Mouse (Mus musculus) cerebellum, adult 11 months (tissue): ENCODE results near the gene Dab2ip.

ENCODE experiments used
- DNase-seq: peaks from one replicate; pipeline ENCODE4 v3.0.0; 2022

The Dab2ip gene

GRCm38 (mm10) chr2:35624380-35625006 lies 66.4 kb downstream of the Dab2ip start:
- DNase-seq, result peak; percentile 86

DNA sequence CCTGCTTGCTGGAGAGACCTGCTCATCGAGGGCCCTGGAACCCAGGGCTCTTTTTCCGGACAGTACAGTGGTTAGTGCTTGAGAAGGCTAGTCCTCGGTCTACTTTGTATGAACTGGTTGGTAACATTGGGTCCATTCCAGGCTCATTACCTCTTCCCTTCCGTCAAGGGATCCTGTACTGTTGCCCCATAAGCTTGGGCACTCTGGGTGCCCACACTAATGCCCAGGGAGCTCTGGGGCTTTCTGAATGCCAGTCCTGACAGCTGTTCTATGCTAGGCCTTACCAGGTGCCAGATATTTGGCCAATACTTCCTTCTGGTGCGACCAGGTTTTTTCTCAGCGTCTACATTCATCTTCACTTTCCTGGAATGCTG lies 66.9 kb downstream of the Dab2ip start:
- DNase-seq, result peak; percentile 39

DNA sequence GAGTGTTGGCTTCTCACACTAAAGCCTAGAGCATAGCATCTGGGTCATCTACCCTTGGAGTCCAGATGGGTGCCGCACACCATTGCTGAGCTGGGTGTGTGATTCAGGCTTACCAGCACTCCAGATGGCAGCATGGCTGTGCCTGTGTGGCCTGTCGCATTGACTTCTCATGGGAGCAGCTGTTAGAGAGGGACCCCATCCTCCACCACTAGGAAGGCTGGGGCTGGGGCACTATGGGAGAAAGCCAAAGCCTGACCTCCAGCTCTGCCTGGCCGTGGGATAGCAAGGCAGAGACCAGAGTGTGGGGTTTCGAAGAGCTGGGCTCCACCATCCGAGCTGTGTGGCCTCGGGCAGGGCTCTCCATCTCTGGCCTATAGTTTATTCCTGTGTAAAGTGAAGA lies 67.5 kb downstream of the Dab2ip start:
- DNase-seq, result no peak

GRCm38 (mm10) chr2:35626181-35626727 lies 68.2 kb downstream of the Dab2ip start:
- peak; percentile 71 for DNase-seq

DNA sequence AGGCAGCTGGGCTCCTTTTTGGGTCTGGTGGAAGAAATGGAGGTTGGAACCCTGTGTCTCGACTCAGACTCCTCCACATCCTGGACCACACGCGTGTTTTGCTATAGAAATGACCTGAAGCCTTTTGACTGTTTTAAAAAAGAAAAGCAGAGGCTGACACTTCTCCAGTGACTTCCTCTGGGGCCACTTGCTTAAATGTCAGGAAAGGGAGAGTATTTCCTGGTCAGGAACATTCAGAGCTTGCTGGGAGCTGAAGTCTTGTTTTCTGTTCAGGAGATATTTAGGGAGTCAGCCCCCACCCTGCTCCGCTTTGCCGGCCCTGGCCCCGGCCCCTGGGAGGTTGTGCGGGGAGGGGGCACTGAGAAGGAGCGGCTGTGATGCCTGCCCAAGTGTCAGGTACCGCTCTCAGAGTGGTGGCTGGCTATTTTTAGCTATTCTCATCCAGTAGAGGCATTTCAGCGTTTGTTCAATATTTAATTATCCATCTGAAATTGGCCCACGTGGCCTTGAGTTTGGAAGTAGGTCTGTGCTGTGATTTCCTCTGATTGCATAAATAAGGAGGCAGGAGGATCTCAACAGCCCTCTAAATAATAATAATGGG lies 69.3 kb downstream of the Dab2ip start:
- no peak for DNase-seq

GRCm38 (mm10) chr2:35628052-35628451 lies 70.0 kb downstream of the Dab2ip start:
- DNase-seq, result no peak

- DNase-seq, result peak; percentile 85
These were observed 70.6 kb downstream of the Dab2ip start for GRCm38 (mm10) chr2:35628656-35629055.

GRCm38 (mm10) chr2:35629126-35629525 lies 71.1 kb downstream of the Dab2ip start:
- DNase-seq, result no peak

- no peak for DNase-seq
These were observed 75.3 kb downstream of the Dab2ip start for GRCm38 (mm10) chr2:35633392-35633791.

- DNase-seq, result no peak
These were observed 76.9 kb downstream of the Dab2ip start for GRCm38 (mm10) chr2:35634963-35635362.

- no peak for DNase-seq
These were observed 77.5 kb downstream of the Dab2ip start for GRCm38 (mm10) chr2:35635541-35635940.

GRCm38 (mm10) chr2:35637880-35638535 lies 79.9 kb downstream of the Dab2ip start:
- no peak for DNase-seq

DNA sequence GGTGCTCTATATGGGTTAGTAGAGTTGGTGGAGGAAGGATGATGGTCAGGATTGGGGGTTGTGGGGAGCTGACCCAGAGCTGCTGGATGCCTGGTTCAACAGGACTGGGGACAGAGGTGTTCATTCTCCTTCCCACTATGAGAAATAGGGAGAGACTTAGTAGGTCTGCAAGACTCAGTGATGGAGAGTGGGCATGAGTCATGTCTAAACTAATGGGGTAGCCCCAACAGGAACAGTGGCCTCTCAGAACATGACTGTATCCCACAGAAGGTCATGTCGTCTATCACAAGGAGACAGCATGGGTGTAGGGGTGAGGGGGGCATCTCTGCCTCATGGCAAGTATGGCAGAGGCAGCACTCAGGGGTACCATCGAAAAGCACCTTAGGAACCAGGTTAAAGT lies 81.7 kb downstream of the Dab2ip start:
- DNase-seq, result no peak

- DNase-seq, result peak; percentile 65
These were observed 82.5 kb downstream of the Dab2ip start for GRCm38 (mm10) chr2:35640576-35640975.

GRCm38 (mm10) chr2:35642224-35642623 lies 84.2 kb downstream of the Dab2ip start:
- no peak for DNase-seq

GRCm38 (mm10) chr2:35646553-35646952 lies 88.5 kb downstream of the Dab2ip start:
- peak; percentile 32 for DNase-seq

DNA sequence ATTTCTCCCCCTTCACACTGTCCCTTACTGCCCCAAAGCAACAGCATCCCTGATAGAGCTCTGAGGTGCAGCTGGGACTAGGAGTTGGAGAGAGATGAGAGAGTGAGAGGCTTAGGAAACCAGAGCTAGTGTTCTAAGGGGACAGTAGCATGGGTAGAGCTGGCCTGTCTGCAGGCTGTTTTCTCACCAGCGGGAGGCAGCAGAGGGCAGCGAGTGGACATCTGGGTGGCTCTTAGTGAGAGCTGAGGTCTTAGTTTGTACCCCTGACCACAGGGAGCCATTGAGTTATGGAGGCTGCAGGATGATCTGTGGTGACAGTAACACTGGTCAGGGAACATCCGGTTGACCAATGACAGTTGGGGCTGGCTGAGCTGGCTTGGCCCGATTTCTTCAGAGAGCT lies 91.6 kb downstream of the Dab2ip start:
- peak; percentile 73 for DNase-seq

- DNase-seq, result peak; percentile 62
These were observed 93.2 kb downstream of the Dab2ip start for GRCm38 (mm10) chr2:35651297-35651731.

- DNase-seq, result no peak
These were observed 94.9 kb downstream of the Dab2ip start for GRCm38 (mm10) chr2:35652984-35653383.

- DNase-seq, result no peak
These were observed 96.7 kb downstream of the Dab2ip start for GRCm38 (mm10) chr2:35654795-35655194.

GRCm38 (mm10) chr2:35655996-35656395 lies 97.9 kb downstream of the Dab2ip start:
- no peak for DNase-seq

DNA sequence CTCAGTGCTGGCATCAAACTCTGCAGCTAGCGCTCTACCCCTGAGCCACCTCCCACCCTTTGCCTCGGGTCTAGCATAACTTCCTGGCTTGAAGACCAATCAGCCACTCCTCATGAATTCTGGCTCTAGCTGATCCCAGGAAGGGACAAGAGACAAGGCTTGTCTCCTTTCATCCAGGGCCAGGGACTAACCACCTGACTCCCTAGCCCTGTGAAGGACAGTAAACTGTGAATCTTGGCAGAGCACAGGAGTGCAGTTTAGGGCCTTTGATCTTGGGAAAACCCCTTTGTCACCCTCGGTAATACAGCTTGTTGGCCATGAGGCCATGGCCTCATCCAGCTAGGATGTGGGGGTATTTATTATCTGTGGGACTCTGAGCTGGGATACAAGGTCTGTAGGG lies 100.2 kb downstream of the Dab2ip start:
- DNase-seq, result no peak

DNA sequence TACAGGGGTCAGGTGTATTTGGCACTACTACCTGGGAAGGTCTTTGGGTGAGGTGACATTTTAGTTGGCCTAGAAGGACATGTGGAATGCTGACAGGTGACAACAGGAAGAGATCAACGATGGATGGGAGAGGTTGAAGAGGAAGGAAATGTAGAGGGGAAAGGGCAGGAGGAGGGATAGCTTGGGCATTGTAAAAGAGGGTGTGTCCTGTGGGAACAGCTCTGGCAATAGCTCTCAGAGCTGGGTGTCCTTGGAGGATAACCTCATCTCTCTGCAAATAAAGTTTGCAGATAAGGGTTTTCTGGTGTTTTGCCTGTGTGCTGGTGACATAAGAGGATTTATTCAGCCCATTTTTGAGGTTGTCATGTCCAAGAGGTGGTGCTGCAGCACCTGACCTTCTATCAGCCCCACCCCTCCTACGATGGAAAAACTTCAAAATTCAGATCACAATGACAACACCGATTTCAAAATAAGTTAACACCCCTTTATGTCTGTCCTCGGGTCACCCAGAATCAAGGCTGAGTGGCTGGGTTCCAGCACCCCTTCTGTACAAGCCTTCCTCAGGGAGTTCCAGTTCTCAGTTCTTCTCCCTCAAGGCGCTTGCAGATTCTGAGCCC lies 101.6 kb downstream of the Dab2ip start:
- DNase-seq, result no peak

GRCm38 (mm10) chr2:35660953-35661374 lies 102.9 kb downstream of the Dab2ip start:
- no peak for DNase-seq
